Mouse (Mus musculus) spleen, postnatal 10 days (tissue): ENCODE data around the gene Rxfp4.

Experiments used
- DNase-seq, 2 experiments: peaks; one replicate each; pipeline ENCODE4 v3.0.0; 2021 to 2022; ENCODE audit warnings: low spot score in 2 of 2

Gene Rxfp4

GRCm38 (mm10) chr3:88651669-88652618 lies 998 bp downstream of the Rxfp4 start:
- DNase-seq = no peak

GRCm38 (mm10) chr3:88650713-88651504 lies 2.0 kb downstream of the Rxfp4 start:
- no peak for DNase-seq

DNA sequence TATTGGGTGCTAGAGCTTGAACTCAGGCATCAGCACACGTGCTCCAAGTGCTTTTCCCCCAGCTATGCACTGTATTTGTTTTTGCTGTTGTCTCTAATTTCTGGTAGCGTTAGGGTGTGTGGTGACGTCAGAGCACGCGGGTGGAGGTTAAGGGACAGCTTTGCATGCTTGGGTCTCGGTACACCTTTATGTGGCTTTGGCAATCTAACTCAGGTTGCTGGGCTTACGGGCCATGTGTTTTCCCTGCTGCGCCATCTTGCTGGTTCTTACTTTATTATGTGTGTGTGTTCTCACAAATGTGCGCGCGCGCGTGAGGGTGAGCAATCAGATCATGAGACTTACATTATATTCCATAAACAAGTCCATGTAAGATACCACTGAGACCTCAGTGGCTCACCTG lies 3.0 kb downstream of the Rxfp4 start:
- DNase-seq = no peak

DNA sequence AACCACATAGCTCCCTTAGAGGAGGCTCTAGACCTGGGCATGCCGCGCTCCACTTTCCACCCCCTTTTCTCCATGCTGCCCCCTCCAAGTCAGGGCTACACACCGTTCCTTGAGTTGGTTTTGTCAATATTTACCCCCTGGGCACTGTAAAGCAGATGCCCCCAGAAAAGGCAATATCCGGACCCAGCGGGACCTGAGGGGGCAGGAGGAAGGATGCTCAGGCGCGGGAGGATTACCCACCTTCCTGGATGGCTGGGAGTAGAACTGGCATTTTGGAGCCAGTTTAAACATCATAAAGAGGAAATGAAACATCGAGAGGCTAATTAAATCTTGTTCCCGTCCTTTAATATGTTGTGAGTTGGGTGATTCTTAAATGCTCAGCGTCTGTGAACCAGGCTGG lies 3.8 kb downstream of the Rxfp4 start:
- no peak for DNase-seq

DNA sequence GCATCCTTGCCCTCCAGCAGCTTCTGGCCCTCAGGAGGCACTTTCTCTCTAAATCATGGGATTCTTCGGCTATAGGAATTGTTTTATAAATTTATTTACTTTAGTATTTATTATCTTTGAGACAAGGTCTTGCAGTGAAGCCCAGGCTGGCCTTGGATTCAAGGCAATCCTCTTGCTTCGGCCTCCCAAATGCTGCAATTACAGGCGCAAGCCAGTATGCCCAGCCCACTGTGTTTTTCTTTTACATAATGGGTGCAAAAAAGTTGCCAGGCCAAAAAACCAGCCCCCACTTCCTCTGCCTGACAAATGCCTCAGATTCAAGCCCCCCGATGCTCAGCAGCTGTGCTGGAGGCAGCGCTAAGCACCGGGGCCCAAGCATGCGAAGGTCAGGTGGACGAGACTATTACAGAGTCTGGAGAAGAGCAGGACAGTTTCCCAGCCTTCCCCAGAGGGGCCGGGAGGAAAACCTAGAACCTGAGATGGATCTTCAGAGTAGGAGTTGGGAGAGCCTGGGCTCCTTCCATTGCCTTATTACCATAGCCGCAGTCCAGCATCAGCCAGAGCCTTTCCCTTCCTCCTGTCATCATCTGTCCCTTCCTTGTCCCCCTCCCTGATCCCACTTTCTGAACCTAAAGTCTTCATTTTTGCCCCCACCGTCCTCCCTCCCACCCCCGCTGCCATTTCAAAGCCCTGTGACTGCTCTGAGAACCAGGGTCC lies 4.3 kb downstream of the Rxfp4 start:
- no peak for DNase-seq

- DNase-seq = peak in 1 of 2 experiments; percentile 41
Observed at GRCm38 (mm10) chr3:88647779-88648413, 5.0 kb downstream of the Rxfp4 start.

- no peak for DNase-seq
Observed at GRCm38 (mm10) chr3:88647076-88647475, 5.9 kb downstream of the Rxfp4 start.

- no peak for DNase-seq
Observed at GRCm38 (mm10) chr3:88646426-88646995, 6.4 kb downstream of the Rxfp4 start.

DNA sequence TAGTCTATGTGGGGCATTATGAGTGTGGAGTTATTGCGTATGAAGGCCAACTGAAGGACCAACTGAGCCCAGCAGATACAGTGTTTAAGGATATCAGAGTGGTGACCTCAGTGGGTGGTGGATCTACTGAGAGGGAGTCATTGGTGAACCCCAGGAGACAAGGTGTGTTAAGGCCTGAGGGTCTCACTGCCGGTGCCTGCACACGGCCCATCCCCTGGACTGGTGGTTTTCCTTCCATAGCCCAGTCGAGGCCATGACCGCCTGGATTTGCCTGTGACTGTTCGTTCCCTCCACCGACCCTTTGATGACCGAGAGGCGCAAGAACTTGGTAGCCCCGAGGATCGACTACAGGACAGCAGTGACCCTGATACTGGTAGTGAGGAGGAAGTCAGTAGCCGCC lies 7.0 kb downstream of the Rxfp4 start:
- DNase-seq = no peak

DNA sequence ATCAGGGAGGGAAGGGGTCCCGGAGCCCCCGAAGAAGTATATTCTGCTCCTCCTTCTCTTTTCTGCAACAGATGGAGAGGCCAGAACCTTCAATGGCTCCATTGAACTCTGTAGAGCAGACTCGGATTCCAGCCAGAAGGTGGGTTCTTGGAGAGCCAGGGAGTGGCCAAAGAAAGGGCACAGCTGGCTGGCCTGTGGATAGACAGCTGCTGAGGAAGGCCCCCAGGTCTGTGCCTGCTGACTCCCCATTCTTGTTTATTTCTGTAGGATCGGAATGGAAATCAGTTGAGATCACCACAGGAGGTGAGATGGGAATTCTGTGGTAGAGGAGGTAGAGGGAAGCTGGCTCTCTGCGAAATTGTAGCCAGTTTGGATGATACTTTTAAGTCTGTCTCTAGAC lies 9.9 kb downstream of the Rxfp4 start:
- no peak for DNase-seq

DNA sequence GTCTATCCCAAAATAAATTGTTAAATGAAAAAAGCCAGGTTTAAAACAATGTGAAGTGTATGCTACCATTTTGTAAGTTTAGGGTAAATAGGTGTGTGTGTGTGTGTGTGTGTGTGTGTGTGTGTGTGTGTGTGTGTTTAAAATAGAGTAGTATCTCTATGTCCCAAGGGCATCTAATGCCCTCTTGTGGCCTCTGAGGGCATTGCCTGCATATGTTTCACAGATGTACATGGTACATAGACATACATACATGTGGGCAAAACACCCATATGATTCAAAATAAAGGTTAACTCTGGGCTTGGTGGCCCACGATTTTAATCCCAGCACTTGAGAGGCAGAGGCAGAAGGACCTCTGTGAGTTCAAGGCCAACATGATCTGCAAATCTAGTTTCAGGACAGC lies 12.3 kb downstream of the Rxfp4 start:
- peak in 1 of 2 experiments; percentile 81 for DNase-seq

DNA sequence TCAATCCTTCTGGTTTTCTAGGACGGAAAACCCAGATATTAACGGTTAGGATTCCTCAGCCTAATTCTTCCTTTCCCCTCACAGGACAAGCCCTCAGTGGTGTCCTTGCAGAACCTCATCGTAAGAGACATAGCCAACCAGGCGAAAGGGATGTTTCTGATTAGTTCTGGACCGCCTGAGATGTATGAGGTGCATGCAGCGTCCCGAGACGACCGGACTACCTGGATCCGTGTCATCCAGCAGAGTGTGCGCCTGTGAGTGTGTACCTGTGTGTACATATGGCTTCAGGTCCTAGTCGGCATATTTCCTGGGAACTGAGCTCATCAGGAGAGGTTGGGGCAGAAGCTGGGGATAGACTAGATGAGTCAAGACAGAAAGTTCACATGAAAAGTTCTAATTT lies 13.7 kb downstream of the Rxfp4 start:
- DNase-seq = no peak

DNA sequence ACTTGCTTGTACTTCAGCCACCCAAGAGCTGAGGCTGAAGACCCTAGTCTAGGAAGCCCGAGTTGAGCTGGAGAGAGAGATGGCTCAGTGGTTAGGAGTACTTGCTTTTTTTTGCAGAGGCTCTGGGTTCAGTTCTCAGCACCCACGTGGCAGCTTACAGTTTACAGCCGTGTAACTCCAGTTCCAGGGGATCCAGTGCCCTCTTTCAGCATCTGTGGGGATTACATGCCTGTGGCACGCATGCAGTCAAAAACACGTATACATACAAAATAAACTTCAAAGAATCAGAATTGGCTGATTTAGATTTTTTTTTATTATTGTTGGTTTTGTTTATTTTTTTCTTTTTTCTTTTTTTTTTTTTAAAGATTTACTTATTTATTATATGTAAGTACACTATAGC lies 15.8 kb downstream of the Rxfp4 start:
- DNase-seq = no peak

GRCm38 (mm10) chr3:88636555-88636986 lies 16.4 kb downstream of the Rxfp4 start:
- DNase-seq = no peak

- DNase-seq = no peak
Observed at GRCm38 (mm10) chr3:88635506-88636275, 17.3 kb downstream of the Rxfp4 start.

GRCm38 (mm10) chr3:88633056-88633455 lies 19.9 kb downstream of the Rxfp4 start:
- no peak for DNase-seq

DNA sequence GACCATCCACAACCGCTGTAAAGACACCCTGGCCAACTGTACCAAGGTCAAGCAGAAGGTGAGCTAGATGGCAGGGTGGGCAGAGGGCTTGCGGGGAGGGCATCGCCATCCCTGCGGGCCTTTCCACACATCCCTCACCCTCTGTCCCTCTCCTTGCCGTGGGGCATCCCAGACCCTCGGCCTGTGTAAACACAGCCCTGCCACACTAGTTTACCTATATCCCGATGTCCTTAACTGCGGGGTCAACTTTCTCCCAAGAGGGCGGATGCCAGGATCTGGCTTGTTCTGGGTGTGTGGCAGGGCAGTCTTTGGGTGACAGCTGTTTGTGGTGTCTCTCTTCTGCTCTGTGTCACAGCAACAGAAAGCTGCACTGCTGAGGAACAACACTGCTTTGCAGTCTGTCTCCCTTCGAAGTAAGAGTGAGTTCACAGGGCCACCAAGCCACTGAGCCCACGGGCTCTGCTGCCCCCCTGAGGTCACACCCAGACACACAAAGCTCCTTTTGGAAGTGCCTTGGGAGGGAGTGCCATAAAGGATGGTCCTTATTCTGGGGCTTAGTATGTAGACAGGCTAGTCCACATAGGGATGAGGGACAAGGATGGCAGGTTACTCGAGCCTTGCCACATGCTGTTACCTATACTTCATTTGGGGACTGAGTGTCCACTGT lies 20.9 kb downstream of the Rxfp4 start:
- no peak for DNase-seq

GRCm38 (mm10) chr3:88630849-88631341 lies 22.0 kb downstream of the Rxfp4 start:
- no peak for DNase-seq

DNA sequence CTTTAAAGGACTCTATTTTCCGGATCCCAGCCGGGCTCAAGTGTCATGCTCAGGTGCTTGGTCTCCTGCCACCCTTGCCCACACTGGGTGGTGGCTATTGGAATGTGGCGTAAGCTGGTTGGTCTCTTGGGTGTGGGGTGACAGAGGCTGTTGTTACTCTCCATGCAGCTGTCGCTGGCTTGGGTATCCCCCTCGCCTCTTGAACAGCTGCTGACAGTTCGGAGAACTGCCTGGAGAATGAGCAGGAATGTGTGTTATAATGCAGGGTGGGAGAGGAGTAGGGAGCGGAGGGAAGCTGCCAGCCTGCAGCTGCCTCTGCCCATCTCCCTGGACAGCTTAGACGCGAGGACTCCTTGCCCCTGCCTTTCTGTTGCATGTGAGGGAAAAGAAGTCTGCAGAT lies 22.9 kb downstream of the Rxfp4 start:
- no peak for DNase-seq

DNA sequence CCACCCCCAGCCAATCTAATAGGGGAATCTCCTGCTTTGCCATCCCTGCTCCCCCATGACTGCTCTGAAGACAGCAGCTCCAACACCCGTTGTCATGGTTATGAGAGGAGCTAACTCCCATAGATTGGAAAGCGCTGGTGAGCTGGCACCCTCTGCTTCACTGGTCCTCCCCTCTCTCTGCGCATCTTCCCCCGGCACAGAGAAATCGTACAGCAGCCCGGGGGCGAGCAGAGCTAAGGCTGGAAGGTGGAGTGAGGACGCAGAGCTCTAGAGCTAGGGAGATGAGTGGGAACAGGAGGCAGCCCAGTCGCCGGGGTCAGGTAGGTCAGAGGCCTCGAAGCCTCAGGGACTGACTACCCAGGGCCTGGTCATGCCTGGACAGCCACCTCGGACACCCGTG lies 23.7 kb downstream of the Rxfp4 start:
- no peak for DNase-seq
